Mouse (Mus musculus) ES-Bruce4 (cell line): ENCODE measurements at regions not wholly inside any gene's neighbourhood (a gene's known extent, or its start where the extent isn't known, plus 50 kb on each side); places are given as distances from the start of the nearest gene placed in this dataset.
"Not testable (repeated sequence)": the region's sequence is repeated elsewhere in the genome, so short reads cannot be mapped to it uniquely, and the experiment has no call there.

Source experiments
- H3K27ac ChIP-seq: 2 replicates; pipeline ENCODE4 v1.5.1; 2012; ENCODE audit warnings: low read length, inconsistent platforms; ENCODE audit not compliant: insufficient read depth
- H3K27me3 ChIP-seq: 2 replicates; pipeline ENCODE4 v1.6.1; 2012; ENCODE audit warnings: mild to moderate bottlenecking, low read length, inconsistent platforms; ENCODE audit not compliant: control insufficient read depth, poor library complexity, insufficient read depth, severe bottlenecking
- H3K36me3 ChIP-seq: 2 replicates; pipeline ENCODE4 v1.6.1; 2012; ENCODE audit warnings: inconsistent platforms, mild to moderate bottlenecking, low read length, moderate library complexity; ENCODE audit not compliant: control insufficient read depth, poor library complexity, insufficient read depth, severe bottlenecking
- H3K4me1 ChIP-seq: one replicate; pipeline ENCODE4 v1.8.1; 2011; ENCODE audit warnings: low read length; ENCODE audit not compliant: control insufficient read depth, insufficient read depth
- H3K4me3 ChIP-seq: 2 replicates; pipeline ENCODE4 v1.5.1; 2011; ENCODE audit warnings: low read depth, mild to moderate bottlenecking, low read length
- H3K9ac ChIP-seq: 2 replicates; pipeline ENCODE4 v1.6.1; 2012; ENCODE audit warnings: low read depth, mild to moderate bottlenecking, inconsistent platforms; ENCODE audit not compliant: poor library complexity, severe bottlenecking
- H3K9me3 ChIP-seq: replicated peaks from 2 replicates; pipeline ENCODE4 v1.6.1; 2012; ENCODE audit warnings: mild to moderate bottlenecking, low read length, inconsistent platforms; ENCODE audit not compliant: control insufficient read depth, poor library complexity, insufficient read depth, severe bottlenecking
- CTCF ChIP-seq: IDR thresholded peaks from one replicate; pipeline ENCODE4 v1.8.1; 2011; ENCODE audit warnings: low read depth, low read length
- EP300 ChIP-seq: IDR thresholded peaks from 2 replicates; pipeline ENCODE4 v1.6.1; 2011; ENCODE audit warnings: low read depth, low read length; ENCODE audit not compliant: insufficient read depth
- POLR2A ChIP-seq: IDR thresholded peaks from one replicate; pipeline ENCODE4 v1.8.1; 2011; ENCODE audit warnings: low read length; ENCODE audit not compliant: insufficient read depth

DNA sequence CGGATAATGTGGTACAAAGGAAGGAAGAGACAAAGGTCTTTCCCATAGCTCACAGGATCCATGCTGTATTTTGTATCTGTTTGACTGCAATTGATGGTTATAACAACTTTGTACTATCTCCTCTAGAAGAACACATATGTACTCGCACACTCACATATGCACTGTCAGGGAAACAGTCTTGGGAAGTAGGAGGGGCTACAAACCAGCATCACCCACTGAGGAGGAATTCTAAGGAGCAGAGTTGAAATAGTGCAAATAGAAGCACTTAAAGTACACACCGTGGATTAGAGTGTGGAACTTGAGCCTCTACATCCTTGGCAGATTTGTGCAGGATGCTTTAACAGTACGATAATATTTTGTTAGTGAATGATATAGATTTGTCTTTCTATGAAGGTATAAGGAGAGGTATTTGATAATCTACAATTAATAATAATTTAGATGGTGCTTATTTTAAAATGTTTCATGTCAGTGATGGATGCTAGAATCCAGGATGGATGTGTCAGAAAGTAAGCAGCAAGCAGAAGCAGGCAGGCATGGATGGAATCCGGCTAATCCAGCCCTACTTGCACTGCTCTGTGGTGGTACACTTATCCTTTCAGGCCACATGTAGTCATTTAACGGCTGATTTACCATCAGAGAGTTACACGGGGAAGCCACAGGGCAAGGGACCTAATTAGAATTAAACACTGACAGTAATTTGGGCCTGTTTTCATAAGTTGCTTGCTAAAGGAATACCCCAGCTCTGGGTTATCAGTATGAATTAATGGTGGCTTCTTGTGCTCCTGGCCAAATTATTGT is 223.3 kb downstream of the Cetn3 start:
- no peak overlapping the region for H3K4me3 ChIP-seq
- H3K27me3 ChIP-seq: no peaks in the 10 kb centered on the region
- no peaks in the 10 kb centered on the region for H3K4me1 ChIP-seq
- H3K36me3 ChIP-seq: no peaks in the 10 kb centered on the region
- no peaks in the 10 kb centered on the region for H3K9me3 ChIP-seq
- H3K27ac ChIP-seq: no peak overlapping the region
- no peak overlapping the region for H3K9ac ChIP-seq
- no peak for TF ChIP-seq CTCF
- TF ChIP-seq POLR2A: no peak
- no peak for TF ChIP-seq EP300

DNA sequence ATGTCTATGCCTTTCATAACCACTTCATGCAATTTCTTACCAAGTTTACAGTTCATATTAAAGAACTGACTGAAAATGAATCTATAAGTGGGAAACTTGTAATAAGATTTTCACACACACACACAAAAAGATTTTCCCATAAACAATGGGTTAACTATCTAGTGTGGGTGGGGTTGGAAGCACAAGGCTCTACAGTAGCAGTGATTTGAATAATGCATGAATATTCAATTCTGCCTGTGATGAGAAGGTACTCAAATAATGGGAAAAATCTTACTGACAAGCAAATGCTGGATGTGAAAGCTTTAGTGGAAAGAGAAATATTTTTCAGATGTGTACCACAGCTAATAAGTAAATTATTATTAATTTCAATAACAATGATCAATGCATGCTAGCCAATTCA is 224.3 kb downstream of the Cetn3 start:
- Histone ChIP-seq H3K4me3 (no peak overlapping the region), H3K9ac (no peak overlapping the region), H3K4me1 (no peaks in the 10 kb centered on the region), H3K9me3 (no peaks in the 10 kb centered on the region), H3K36me3 (no peaks in the 10 kb centered on the region), H3K27me3 (no peaks in the 10 kb centered on the region), H3K27ac (no peak overlapping the region)
- no peak for TF ChIP-seq POLR2A

DNA sequence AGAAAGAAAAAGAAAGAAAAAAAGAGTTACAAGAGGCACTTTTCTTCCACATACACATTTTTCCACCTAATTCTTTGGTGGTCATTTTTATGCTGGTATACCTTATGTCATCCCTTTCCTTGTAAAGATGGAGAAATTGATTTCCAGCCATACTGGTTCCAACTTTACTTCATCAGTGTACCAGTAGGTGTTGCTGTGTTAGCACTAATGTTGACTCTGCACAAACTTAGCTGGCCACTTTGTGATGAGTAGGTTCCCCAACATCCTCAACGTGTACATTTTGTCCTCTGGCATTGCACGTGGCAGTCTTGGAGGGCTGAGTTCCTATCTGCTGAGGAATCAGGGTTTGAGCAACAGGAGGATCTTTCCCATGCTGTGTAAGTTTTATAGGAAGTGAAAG is 256.7 kb downstream of the Cetn3 start:
- H3K27me3 ChIP-seq: no peaks in the 10 kb centered on the region
- H3K27ac ChIP-seq: no peak overlapping the region
- no peaks in the 10 kb centered on the region for H3K36me3 ChIP-seq
- TF ChIP-seq POLR2A (no peak), CTCF (no peak), EP300 (no peak)
- H3K4me3 ChIP-seq: no peak overlapping the region
- H3K4me1 ChIP-seq: no peaks in the 10 kb centered on the region
- H3K9me3 ChIP-seq: no peaks in the 10 kb centered on the region
- no peak overlapping the region for H3K9ac ChIP-seq

DNA sequence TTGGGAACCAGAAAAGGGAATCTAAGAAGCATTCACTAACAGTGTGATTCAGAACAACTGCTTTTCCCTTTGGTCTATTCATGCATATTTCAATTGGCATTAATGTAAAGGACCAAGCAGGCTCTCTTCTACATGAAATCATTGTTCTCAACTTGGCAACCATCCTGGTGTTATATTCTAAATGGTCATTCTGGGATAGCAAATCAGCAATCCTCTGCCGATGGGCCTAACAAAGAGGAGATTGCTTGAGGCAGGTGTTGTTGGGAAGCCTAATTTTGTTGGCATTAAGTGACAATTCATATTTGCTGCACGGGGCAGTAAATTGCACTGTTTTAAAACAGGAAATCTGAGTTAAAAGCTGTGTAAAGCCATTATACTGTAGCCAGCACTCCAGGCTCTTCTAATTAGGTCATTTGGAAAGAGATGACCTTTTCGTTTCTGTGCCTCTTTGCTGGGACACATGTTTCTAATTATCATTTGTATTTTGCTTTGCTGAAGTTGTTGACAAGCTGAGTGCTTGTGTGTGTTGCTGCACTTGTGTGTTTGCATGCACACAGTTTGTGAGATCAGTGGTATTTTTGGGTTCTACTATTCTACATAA is 275.4 kb downstream of the Cetn3 start:
- Histone ChIP-seq H3K9ac (no peak overlapping the region), H3K27me3 (no peaks in the 10 kb centered on the region; the same call in 1 of the 2 replicates), H3K4me3 (no peak overlapping the region), H3K4me1 (no peaks in the 10 kb centered on the region), H3K36me3 (no peaks in the 10 kb centered on the region), H3K27ac (no peak overlapping the region), H3K9me3 (no peaks in the 10 kb centered on the region)
- TF ChIP-seq CTCF (no peak), POLR2A (no peak), EP300 (no peak)

DNA sequence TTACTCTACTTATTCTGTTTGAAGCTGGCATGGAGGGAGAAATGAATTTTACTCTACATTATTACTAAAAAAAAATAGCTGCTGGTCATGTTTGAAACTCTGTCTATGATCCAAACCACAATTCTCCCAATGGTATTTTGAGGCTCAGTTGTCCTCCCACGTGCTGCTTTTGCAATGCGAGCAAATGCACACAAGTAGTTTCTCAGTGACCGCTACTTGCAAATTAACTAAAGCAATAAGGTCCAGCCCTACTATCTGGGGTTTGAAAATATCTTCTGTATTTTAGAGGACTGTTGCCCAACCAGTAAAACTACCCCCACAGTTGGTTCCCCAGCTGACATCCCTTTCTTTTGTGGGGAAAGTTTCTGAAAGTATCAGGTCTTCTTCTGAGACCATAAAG is 276.0 kb downstream of the Cetn3 start:
- Histone ChIP-seq H3K9ac (no peak overlapping the region), H3K4me1 (no peaks in the 10 kb centered on the region), H3K27ac (no peak overlapping the region), H3K27me3 (no peaks in the 10 kb centered on the region; the same call in 1 of the 2 replicates), H3K36me3 (no peaks in the 10 kb centered on the region), H3K4me3 (no peak overlapping the region), H3K9me3 (no peaks in the 10 kb centered on the region)
- TF ChIP-seq EP300 (no peak), CTCF (no peak), POLR2A (no peak)

DNA sequence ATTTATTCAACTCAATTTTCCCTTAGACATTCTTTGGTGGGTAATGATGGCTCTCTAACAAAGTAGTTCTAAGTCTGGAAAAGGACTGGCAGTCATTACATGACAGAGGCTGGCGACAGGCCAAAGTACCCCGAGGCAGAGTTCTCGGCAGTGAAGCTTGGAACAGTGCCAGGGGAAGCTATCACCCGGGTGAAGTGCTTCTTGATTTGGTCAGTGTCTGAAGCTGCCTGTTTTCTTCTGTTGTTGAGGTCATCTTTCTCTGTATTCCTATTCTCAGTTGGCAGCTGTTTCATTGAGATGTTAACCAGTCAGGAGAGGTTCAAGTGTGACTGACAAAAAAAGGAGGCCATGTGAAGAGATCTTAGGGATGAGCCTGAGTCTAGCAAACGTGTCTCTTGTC is 276.6 kb downstream of the Cetn3 start:
- no peak overlapping the region for H3K4me3 ChIP-seq
- TF ChIP-seq POLR2A: no peak
- H3K27me3 ChIP-seq: no peaks in the 10 kb centered on the region; the same call in 1 of the 2 replicates
- H3K4me1 ChIP-seq: no peaks in the 10 kb centered on the region
- H3K27ac ChIP-seq: no peak overlapping the region
- H3K36me3 ChIP-seq: no peaks in the 10 kb centered on the region
- no peaks in the 10 kb centered on the region for H3K9me3 ChIP-seq
- no peak overlapping the region for H3K9ac ChIP-seq

DNA sequence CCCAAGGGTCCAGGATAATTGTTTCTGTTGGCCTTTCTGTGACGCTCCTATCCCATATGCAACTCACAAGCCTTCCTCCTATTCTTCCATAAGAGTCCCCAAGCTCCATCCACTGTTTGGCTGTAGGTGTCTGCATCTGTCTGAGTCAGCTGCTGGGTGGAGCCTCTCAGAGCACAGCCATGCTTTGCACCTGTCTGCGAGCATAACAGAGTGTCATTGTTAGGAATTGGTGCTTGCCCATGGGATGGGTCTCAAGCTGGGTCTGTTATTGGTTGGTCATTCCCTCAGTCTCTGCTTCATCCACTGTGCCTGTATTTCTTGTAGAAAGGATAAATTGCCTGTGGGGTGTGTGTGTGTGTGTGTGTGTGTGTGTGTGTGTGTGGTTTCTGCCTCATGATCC is 281.0 kb downstream of the Cetn3 start:
- H3K4me3 ChIP-seq, H3K27me3 ChIP-seq, H3K4me1 ChIP-seq, H3K9me3 ChIP-seq, H3K27ac ChIP-seq, H3K9ac ChIP-seq, H3K36me3 ChIP-seq: not testable (repeated sequence)
